Mouse (Mus musculus) urinary bladder, postnatal 36 days (tissue): ENCODE results near the gene Lrrc17.
"Not testable (repeated sequence)": the region's sequence is repeated elsewhere in the genome, so short reads cannot be mapped to it uniquely, and the experiment has no call there.

ENCODE experiments used
- DNase-seq, 2 experiments: peaks; one replicate each; pipeline ENCODE4 v3.0.0; 2022; ENCODE audit warnings: low spot score in 2 of 2, mixed read lengths in 1 of 2

Gene Lrrc17

DNA sequence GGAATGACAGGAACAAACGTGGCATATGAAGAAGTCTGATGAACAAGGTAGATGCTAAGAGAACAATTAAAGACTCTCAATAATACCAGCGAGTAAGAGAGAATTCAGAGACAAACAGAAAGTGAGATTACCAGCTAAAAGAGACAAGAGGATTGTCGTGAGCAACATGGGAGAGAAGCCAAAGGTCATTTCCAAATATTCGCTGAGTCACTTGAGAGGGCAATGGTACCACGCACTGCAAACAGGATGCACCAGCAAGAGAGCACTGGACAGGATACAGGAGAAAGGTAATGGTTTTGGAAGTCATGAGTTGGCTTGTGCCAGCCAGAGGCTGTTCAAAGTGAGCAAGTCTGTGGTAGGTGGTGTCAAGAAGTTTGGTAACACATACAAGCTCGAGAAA is 62.6 kb downstream of the Lrrc17 start:
- DNase-seq = no peak

DNA sequence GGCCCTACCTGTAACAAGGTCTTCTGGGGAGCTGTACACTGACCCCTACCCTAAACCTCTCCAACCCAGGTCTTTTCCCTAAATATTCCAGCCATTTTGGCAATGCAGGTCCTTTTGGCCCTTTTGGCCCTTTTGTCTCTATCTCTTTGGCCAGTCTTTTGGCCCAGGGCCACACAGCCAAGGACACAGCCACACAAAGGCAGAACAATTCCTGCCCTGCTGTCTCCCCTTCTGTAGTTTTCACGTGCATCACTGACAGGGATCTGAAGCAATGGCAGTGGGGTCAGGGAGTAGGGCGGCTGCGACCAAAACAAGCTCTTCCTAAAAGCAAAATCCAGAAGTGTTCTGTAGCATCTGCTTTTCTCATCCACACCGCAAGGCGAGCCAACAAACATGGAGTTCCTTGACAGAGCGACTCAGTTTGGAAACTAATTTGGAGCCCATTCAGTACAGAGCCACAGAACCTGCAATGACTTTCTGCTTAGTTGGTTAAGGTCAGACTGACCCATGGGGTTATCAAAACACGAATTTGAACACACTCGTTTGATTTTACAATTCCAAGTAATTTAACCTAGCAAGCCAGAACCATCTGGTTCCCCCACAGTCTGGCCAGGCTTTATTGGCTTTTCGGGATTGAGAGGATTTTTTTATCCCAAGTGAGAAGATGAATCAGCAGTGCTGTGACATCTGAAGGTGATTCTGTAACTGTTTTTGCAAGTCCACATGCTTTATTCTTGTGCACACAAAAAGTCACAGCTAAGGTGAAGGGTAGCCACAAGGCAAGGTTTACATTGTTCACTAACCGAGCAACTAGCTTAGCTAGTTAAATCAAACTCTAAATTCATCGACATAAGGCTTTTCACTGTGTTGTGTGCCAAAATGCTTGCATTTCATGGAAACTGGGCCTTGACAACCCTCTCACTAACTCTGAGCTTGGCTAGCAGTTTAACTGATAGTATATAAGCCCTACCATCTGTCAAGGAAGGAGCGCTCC is 65.2 kb downstream of the Lrrc17 start:
- no peak for DNase-seq

DNA sequence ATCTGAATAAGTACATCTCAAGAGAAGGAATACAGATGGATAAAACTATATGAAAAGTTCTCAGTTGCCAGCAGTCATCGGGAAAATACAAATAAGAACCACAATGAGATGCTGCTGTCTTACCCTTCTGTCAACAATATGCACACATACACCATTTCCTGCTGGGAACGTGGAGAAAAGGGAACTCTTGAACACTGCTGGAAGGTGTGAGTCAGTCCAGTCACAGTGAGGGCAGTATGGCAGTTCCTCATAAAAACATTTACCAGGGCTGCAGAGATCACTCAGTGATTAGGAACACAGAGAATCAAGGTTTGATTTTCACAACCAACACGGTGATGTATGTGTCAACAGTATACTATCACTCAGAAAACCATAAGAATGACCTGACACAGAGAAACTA is 67.6 kb downstream of the Lrrc17 start:
- no peak for DNase-seq

DNA sequence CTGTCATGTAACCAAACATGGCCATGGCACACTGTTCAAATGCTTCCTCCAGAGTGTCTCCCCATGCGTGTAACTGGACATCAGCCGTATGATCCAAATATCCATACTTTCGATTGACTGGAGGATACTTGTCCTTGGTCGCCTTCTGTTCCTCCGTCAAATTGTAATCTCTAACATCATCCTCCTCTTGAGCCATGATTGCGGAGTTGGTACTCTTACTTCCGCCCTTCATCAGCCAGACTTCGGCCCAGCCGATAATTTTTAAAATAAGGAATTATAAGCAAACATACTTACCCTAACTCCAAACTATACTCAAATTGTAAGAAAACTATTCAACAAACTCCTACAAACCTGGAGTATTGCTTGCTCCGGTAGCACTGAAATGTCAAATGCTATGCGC is 70.9 kb downstream of the Lrrc17 start:
- not testable (repeated sequence) for DNase-seq

DNA sequence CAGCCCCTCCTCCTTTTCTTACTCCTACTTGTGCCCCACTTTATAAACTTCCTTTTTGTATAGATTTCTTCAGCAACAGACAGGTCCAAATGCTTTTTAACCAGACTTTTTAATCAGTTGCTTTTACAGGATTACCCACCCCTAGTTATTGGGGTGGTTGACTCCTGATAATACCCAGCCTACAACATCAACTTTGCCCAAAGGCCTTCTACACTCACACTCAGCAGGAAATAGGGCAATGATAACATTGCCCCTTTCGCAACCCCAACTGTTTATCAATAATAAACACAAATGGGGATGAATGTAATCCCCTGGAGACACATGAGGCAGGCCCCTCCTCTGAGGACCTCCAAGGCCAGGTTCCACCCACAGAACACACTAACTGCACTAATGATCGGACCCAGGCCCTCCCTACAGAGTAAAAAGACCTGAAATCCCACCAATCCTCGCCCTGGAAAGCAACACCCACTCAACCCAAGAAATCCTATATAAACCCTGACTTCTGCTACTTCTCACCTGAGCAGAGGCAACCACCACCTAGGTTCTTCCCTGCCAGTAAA is 73.2 kb downstream of the Lrrc17 start:
- DNase-seq = no peak
